Mouse (Mus musculus): ENCODE data around the gene Arl3.
"Not testable (repeated sequence)": the region's sequence is repeated elsewhere in the genome, so short reads cannot be mapped to it uniquely, and the experiment has no call there.

The Arl3 gene

GRCm38 (mm10) chr19:46587823-46588508 lies 15.0 kb upstream of the Arl3 start:
- peak; percentile 92 for DNase-seq

GRCm38 (mm10) chr19:46575196-46575595 lies 2.2 kb upstream of the Arl3 start:
- no peak for DNase-seq

GRCm38 (mm10) chr19:46573990-46574389 lies 992 bp upstream of the Arl3 start:
- no peak for DNase-seq

- DNase-seq: no peak
Measured at GRCm38 (mm10) chr19:46572548-46572947, 450 bp downstream of the Arl3 start.

- DNase-seq: no peak
Measured at GRCm38 (mm10) chr19:46571878-46572244, 1.1 kb downstream of the Arl3 start.

GRCm38 (mm10) chr19:46571211-46571877 lies 1.7 kb downstream of the Arl3 start:
- DNase-seq: not testable (repeated sequence)

GRCm38 (mm10) chr19:46564043-46564462 lies 8.9 kb downstream of the Arl3 start:
- DNase-seq: no peak

- no peak for DNase-seq
Measured at GRCm38 (mm10) chr19:46563603-46564002, 9.4 kb downstream of the Arl3 start.

GRCm38 (mm10) chr19:46562581-46563515 lies 10.2 kb downstream of the Arl3 start:
- no peak for DNase-seq

GRCm38 (mm10) chr19:46562132-46562531 lies 10.9 kb downstream of the Arl3 start:
- peak; percentile 58 for DNase-seq

- DNase-seq: no peak
Measured at GRCm38 (mm10) chr19:46558631-46559030, 14.4 kb downstream of the Arl3 start.

GRCm38 (mm10) chr19:46558009-46558408 lies 15.0 kb downstream of the Arl3 start:
- no peak for DNase-seq

GRCm38 (mm10) chr19:46553541-46553955 lies 19.4 kb downstream of the Arl3 start:
- DNase-seq: no peak

GRCm38 (mm10) chr19:46552496-46552895 lies 20.5 kb downstream of the Arl3 start:
- no peak for DNase-seq

GRCm38 (mm10) chr19:46550385-46550784 lies 22.6 kb downstream of the Arl3 start:
- DNase-seq: no peak

GRCm38 (mm10) chr19:46548110-46548509 lies 24.9 kb downstream of the Arl3 start:
- no peak for DNase-seq

- no peak for DNase-seq
Measured at GRCm38 (mm10) chr19:46547565-46547964, 25.4 kb downstream of the Arl3 start.

- DNase-seq: no peak
Measured at GRCm38 (mm10) chr19:46542750-46543149, 30.2 kb downstream of the Arl3 start.

GRCm38 (mm10) chr19:46538213-46538612 lies 34.8 kb downstream of the Arl3 start:
- peak; percentile 28 for DNase-seq

GRCm38 (mm10) chr19:46537357-46537756 lies 35.6 kb downstream of the Arl3 start:
- DNase-seq: no peak

GRCm38 (mm10) chr19:46534542-46535098 lies 38.4 kb downstream of the Arl3 start:
- DNase-seq: no peak

GRCm38 (mm10) chr19:46533525-46533924 lies 39.5 kb downstream of the Arl3 start:
- no peak for DNase-seq

GRCm38 (mm10) chr19:46533066-46533465 lies 39.9 kb downstream of the Arl3 start:
- DNase-seq: no peak

All from thymus, postnatal 4 days (tissue).